Mouse (Mus musculus) lung, embryonic 15.5 days (tissue): ENCODE measurements around the gene Samd4b. TPM values are rescaled to one million over a fixed set of nuclear protein-coding genes. Genes with fewer than 3 reads are reported as not detected.

Experiments
- ATAC-seq: fragments of 200-750 bp; cut with Nextera tagmentation; 2 replicates; pipeline ENCODE4 v1.8.0; 2017; ENCODE audit warnings: moderate number of reproducible peaks, borderline replicate concordance; ENCODE audit not compliant: low FRiP score, low TSS enrichment; ENCODE audit errors: extremely low read depth
- H3K27ac ChIP-seq: fragments of 300-500 bp; sonication (generic); 2 replicates; pipeline ENCODE4 v1.5.1; 2015; ENCODE audit warnings: moderate library complexity, mild to moderate bottlenecking, inconsistent platforms
- H3K27me3 ChIP-seq: fragments of 300-500 bp; sonication (generic); 2 replicates; pipeline ENCODE4 v1.6.1; 2015; ENCODE audit warnings: inconsistent platforms
- H3K36me3 ChIP-seq: fragments of 300-500 bp; sonication (generic); 2 replicates; pipeline ENCODE4 v1.6.1; 2015; ENCODE audit warnings: inconsistent platforms
- H3K4me1 ChIP-seq: fragments of 300-500 bp; sonication (generic); 2 replicates; pipeline ENCODE4 v1.6.1; 2015; ENCODE audit warnings: inconsistent platforms
- H3K4me2 ChIP-seq: fragments of 300-500 bp; sonication (generic); 2 replicates; pipeline ENCODE4 v1.6.1; 2015; ENCODE audit warnings: inconsistent platforms, mild to moderate bottlenecking, moderate library complexity
- H3K4me3 ChIP-seq: fragments of 300-500 bp; sonication (generic); 2 replicates; pipeline ENCODE4 v1.5.1; 2015; ENCODE audit warnings: mild to moderate bottlenecking, inconsistent platforms
- H3K9ac ChIP-seq: fragments of 300-500 bp; sonication (generic); 2 replicates; pipeline ENCODE4 v1.6.1; 2015; ENCODE audit warnings: inconsistent platforms
- H3K9me3 ChIP-seq: fragments of 300-500 bp; sonication (generic); 2 replicates; pipeline ENCODE4 v1.6.1; 2016; ENCODE audit warnings: inconsistent platforms
- WGBS: fragments of 180-500 bp; shearing (Covaris S2); methylation state at CpG from one replicate; pipeline ENCODE4 v1.1.7; 2015; 5-methylcytosine and 5-hydroxymethylcytosine counted together
- polyA plus RNA-seq: library from polyadenylated mRNA; unstranded; fragments of >200 nt; fragmentation: Nextera tagmentation; extraction: Ambion mirVana; gene quantifications from 2 replicates; pipeline ENCODE4 v1.2.1, GENCODE M21; 2015

Samd4b gene
- polyA plus RNA-seq, 1 experiment from 2014 or later, result 21.3 TPM

- Histone ChIP-seq H3K4me2 (no peak overlapping the region), H3K27me3 (no peaks in the 10 kb centered on the region), H3K9ac (no peak overlapping the region), H3K9me3 (no peaks in the 10 kb centered on the region), H3K4me3 (no peak overlapping the region), H3K4me1 (peaks cover 12% of the 10 kb centered on the region), H3K27ac (no peak overlapping the region), H3K36me3 (no peaks in the 10 kb centered on the region)
- no peak for ATAC-seq
- WGBS, result 52% methylated on average over 13 of the region's 13 CpGs
Observed at GRCm38 (mm10) chr7:28447865-28448820, 149.8 kb downstream of the Samd4b start.

- Histone ChIP-seq H3K4me1 (peaks cover 6% of the 10 kb centered on the region), H3K27me3 (no peaks in the 10 kb centered on the region), H3K36me3 (no peaks in the 10 kb centered on the region), H3K9me3 (no peaks in the 10 kb centered on the region), H3K4me3 (no peak overlapping the region), H3K27ac (no peak overlapping the region), H3K9ac (no peak overlapping the region), H3K4me2 (no peak overlapping the region)
- ATAC-seq, result no peak
- 26% methylated on average over 12 of the region's 12 CpGs for WGBS
Observed at GRCm38 (mm10) chr7:28447101-28447830, 150.7 kb downstream of the Samd4b start.

GRCm38 (mm10) chr7:28446446-28446845 lies 151.5 kb downstream of the Samd4b start:
- no peak; the same call in 1 of the 2 replicates for ATAC-seq
- no peaks in the 10 kb centered on the region for H3K9me3 ChIP-seq
- H3K27me3 ChIP-seq, result no peaks in the 10 kb centered on the region
- no peaks in the 10 kb centered on the region for H3K36me3 ChIP-seq
- H3K4me2 ChIP-seq, result no peak overlapping the region
- no peak overlapping the region for H3K27ac ChIP-seq
- WGBS, result 8% methylated on average over 12 of the region's 12 CpGs
- no peak overlapping the region for H3K9ac ChIP-seq
- peaks cover 6% of the 10 kb centered on the region for H3K4me1 ChIP-seq
- no peak overlapping the region for H3K4me3 ChIP-seq

GRCm38 (mm10) chr7:28444344-28444974 lies 153.5 kb downstream of the Samd4b start:
- H3K4me2 ChIP-seq, result no peak overlapping the region
- 78% methylated on average over 13 of the region's 13 CpGs for whole genome bisulfite sequencing

DNA sequence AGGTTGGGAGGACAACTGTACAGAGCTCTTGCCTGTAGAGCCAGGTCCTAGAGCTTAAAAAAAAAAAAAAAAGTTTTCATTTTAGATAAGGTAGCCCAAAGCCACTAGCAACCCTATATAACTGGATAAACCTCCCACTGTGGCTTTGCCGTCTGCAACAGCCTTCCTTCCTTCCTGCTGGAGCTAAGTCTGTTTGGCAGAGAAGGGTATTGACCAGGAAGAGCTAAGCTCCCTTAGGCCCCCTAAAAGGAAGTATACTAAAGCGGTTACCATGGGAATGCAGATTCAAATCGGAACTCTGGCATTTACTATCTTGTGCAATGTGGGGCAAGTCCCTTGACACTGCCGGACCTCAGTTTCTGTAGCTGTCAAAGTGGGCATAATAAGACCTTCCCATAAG lies 155.3 kb downstream of the Samd4b start:
- ATAC-seq, result peak; percentile 32; the same call in 1 of the 2 replicates
- H3K9ac ChIP-seq, result no peak overlapping the region
- WGBS, result 28% methylated on average over 4 of the region's 4 CpGs
- no peak overlapping the region for H3K4me2 ChIP-seq
- H3K36me3 ChIP-seq, result no peaks in the 10 kb centered on the region
- no peaks in the 10 kb centered on the region for H3K9me3 ChIP-seq
- no peak overlapping the region for H3K4me3 ChIP-seq
- H3K4me1 ChIP-seq, result peaks cover 6% of the 10 kb centered on the region
- H3K27me3 ChIP-seq, result no peaks in the 10 kb centered on the region
- peak overlapping the region; percentile 60; the same call in 1 of the 2 replicates for H3K27ac ChIP-seq

More at GRCm38 (mm10) chr7:28444344-28444974, 153.5 kb downstream of the Samd4b start:
- Histone ChIP-seq H3K4me3 (no peak overlapping the region), H3K9ac (no peak overlapping the region), H3K27ac (no peak overlapping the region), H3K4me1 (peaks cover 6% of the 10 kb centered on the region), H3K27me3 (no peaks in the 10 kb centered on the region), H3K36me3 (no peaks in the 10 kb centered on the region), H3K9me3 (no peaks in the 10 kb centered on the region)
- no peak for ATAC-seq

DNA sequence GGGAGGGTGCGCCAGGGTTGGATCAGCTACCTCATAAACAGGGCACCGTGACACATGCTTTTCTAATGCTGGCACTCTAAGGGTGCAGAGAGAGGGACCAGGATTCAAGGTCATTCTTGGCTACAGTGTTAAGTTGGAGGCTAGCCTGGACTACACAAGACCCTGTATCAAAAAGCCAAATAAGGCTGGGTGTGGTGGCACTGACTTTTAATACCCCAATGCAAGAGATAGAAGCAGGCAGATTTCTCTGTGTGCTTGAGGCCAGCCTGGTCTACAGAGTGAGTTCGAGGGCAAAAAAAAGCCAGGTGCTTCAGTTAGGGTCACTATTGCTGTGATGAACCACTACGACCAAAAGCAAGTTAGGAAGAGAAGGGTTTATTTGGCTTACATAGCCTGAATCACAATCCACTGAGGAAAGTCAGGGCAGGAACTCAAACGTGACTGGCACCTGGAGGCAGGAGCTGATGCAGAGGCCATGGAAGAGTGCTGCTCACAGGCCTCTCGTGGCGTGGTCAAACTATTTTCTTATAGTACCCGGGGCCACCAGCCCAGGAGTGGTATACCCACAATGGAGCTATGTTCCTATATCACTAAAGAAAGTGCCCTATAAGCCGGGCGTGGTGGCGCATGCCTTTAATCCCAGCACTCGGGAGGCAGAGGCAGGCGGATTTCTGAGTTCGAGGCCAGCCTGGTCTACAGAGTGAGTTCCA lies 156.0 kb downstream of the Samd4b start:
- Histone ChIP-seq H3K9ac (no peak overlapping the region), H3K27ac (peak overlapping the region; percentile 29), H3K36me3 (no peaks in the 10 kb centered on the region), H3K27me3 (no peaks in the 10 kb centered on the region), H3K9me3 (no peaks in the 10 kb centered on the region), H3K4me2 (peak overlapping the region; percentile 3; the same call in 1 of the 2 replicates), H3K4me3 (no peak overlapping the region), H3K4me1 (peaks cover 6% of the 10 kb centered on the region)
- WGBS, result 85% methylated on average over 13 of the region's 14 CpGs
- ATAC-seq, result no peak

DNA sequence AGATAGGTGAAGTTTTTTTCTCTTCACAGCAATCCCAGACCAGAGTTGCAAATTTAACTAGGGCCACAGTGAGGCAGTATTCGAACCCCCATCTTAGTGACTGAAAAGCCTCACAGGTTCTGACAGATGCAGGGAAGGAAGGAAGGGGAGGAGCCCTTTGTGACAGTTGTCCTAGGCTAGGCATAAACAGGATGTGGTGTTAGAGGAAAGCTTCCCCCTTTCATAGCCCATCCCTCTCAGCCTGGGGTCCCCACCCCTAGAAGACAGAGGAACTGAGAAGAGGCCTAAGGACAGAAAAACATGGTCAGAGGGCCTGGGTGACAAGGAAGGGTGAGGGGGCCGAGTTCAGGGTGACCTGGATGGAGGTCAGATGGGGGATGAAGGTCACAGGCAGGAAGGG lies 157.2 kb downstream of the Samd4b start:
- 33% methylated on average over 2 of the region's 2 CpGs for WGBS
- H3K36me3 ChIP-seq, result no peaks in the 10 kb centered on the region
- no peaks in the 10 kb centered on the region for H3K27me3 ChIP-seq
- no peak overlapping the region; the same call in 1 of the 2 replicates for H3K9ac ChIP-seq
- ATAC-seq, result no peak
- 0 out of 2 replicates have a peak overlapping the region, but pooled peaks have one; percentile 4 for H3K4me3 ChIP-seq
- peaks cover 6% of the 10 kb centered on the region for H3K4me1 ChIP-seq
- peak overlapping the region; percentile 63; the same call in 1 of the 2 replicates for H3K27ac ChIP-seq
- H3K9me3 ChIP-seq, result no peaks in the 10 kb centered on the region
- H3K4me2 ChIP-seq, result peak overlapping the region; percentile 26; the same call in 1 of the 2 replicates

GRCm38 (mm10) chr7:28438771-28439170 lies 159.2 kb downstream of the Samd4b start:
- no peak overlapping the region for H3K4me2 ChIP-seq
- no peak overlapping the region for H3K27ac ChIP-seq
- ATAC-seq, result no peak
- WGBS, result 52% methylated on average over 2 of the region's 2 CpGs
- H3K4me3 ChIP-seq, result no peak overlapping the region
- H3K9me3 ChIP-seq, result no peaks in the 10 kb centered on the region
- no peak overlapping the region for H3K9ac ChIP-seq
- no peaks in the 10 kb centered on the region for H3K36me3 ChIP-seq
- H3K4me1 ChIP-seq, result peaks cover 24% of the 10 kb centered on the region
- H3K27me3 ChIP-seq, result no peaks in the 10 kb centered on the region

DNA sequence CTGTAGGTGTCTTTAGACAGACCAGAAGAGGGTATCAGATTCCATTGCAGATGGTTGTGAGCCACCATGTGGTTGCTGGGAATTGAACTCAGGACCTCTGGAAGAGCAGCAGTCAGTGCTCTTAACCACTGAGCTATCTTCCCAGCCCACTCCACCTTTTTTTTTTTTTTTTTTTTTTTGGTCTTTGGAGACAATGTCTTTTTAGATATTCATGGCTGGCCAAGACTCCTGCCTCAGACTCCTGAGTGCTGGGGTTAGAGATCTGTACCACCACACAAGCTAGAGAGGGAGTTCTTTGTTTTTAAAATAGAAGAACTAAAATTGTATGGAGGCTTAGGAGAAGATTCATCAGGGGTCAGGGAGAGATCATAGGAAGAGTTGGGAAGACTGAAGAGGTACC lies 160.0 kb downstream of the Samd4b start:
- H3K36me3 ChIP-seq, result no peaks in the 10 kb centered on the region
- peaks cover 28% of the 10 kb centered on the region for H3K4me1 ChIP-seq
- H3K9ac ChIP-seq, result no peak overlapping the region
- no peak for ATAC-seq
- H3K4me2 ChIP-seq, result no peak overlapping the region
- no peak overlapping the region for H3K4me3 ChIP-seq
- no peaks in the 10 kb centered on the region for H3K27me3 ChIP-seq
- H3K27ac ChIP-seq, result no peak overlapping the region
- H3K9me3 ChIP-seq, result no peaks in the 10 kb centered on the region

DNA sequence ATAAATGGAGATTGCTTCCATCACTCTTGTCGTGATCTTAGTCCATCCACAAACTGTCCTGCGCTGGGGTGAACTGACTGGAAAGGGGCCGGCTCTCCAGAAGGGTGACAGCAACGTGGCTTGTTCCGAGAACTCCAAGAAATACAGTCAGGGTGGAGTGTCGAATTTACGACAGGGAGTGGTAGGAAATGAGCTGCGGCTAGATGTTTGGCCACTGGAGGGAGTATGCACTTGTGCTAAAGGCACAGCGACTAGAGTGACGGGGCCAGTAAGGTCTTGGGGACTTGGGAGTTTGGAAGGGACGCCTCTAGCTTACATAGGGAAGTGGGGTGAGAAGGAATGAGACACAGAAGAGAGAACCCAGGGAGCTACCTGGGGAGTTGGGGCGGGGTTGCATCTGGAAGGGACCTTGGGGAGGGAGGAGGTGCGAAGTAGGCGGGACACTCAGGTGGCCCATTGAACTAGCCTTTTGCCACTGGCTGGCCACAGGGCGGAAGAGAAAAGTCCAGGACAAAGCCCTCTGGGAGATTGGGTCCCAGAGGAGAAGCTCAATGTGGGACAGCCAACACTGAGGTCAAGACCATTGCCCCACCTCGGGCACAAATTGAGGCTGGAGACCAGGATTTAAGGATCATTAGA lies 160.9 kb downstream of the Samd4b start, which contains the start of gene Gmfg:
Gmfg (plus strand) TSS at position 516 of the 639 bp plus-strand sequence.
- Histone ChIP-seq H3K27ac (peak within 1 kb of the TSS; percentile 60), H3K4me2 (peak within 1 kb of the TSS; percentile 74), H3K9ac (peak within 1 kb of the TSS; percentile 49), H3K36me3 (peaks cover 6% of the 10 kb centered on the region; the same call in 1 of the 2 replicates), H3K9me3 (no peaks in the 10 kb centered on the region), H3K4me1 (peaks cover 35% of the 10 kb centered on the region), H3K4me3 (peak within 1 kb of the TSS; percentile 94), H3K27me3 (no peaks in the 10 kb centered on the region)
- 3% methylated on average over 16 of the region's 16 CpGs for WGBS
- ATAC-seq, result peak; percentile 20
